Mouse (Mus musculus): ENCODE results near the gene Glt28d2. TPM values are rescaled to one million over a fixed set of nuclear protein-coding genes. Genes with fewer than 3 reads are reported as not detected.

Glt28d2 gene
- total RNA-seq, 4 experiments from 2014 or later, result 4.4 to 7.7 (median 5.2) TPM

DNA sequence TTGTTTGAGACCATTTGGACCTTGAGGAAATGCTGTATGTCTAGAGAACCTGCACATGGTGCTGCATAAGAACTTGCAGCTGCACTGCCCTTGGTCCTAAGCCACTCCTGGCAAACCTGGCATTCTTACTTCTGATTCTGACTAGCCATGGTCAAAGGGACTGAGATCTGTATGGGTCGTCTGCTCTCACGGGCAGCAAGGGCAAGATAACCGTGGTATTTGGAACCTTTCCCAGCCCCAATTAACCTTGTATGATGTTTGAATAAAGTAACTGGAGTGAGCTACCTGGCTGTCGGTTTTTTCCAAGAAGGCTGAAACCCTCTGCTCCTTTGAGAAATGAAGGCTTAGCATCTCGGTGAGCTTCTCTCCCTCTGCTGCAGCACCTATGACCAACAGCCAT lies 8.4 kb downstream of the Glt28d2 start:
- DNase-seq (ENCODE audit: low spot score), result no peak

DNA sequence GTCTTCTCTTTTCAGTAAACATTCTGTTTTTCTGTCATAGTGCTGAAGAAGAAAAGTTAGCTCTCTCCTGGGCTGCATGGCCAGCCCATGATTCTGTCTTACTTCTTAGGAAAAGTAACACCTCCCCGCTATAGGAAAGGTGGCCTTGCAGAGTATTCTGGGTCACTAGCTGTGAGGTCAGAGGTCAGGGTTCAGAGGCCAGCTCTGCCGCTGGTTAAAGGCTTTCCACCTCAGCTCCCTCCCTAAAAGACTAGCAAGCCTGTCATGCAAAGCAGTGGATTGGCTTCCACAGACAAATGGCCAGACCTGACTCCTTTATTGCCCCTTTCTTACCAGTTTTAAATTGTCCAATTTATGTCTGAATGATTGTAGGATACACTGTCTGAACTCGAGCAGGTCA lies 23.3 kb downstream of the Glt28d2 start:
- no peak for DNase-seq (ENCODE audit: low spot score)

DNA sequence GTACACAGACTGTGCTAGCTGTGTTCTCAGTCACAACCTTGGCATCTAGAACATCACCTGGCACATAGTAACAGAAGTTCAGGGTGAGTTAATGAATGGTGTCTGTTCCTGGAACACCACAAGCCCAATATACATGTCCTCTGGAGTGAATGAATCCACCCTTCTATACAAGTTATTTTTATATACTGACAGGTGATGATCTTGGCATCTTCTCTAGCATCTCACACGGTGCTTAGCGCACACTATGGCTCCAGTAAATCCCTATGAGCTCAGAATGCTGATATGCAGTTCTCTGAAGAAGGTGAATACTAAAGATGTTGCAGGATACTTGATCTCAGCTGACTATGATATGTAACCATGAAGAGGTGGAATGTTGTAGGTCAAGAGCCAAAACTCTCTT lies 24.4 kb downstream of the Glt28d2 start:
- no peak for DNase-seq (ENCODE audit: low spot score)

DNA sequence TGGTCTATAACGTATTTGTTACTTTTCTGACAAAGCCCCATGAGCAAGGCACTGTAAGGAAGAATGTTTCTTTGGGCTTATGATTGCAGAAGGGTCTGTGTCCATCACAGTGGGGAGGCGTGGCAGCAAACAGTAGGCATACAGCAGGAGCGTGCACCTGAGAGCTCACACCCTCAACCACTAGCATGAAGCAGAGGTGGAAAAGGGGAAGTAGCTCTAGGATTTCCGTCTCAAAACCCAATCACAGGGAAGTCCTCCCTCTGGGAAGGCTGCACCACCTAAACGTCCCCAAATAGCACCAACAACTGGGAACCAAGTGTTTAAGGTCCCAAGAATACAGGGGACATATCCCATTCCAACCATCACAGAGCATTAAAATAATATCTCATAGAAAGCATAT lies 26.3 kb downstream of the Glt28d2 start:
- DNase-seq (ENCODE audit: low spot score), result no peak

DNA sequence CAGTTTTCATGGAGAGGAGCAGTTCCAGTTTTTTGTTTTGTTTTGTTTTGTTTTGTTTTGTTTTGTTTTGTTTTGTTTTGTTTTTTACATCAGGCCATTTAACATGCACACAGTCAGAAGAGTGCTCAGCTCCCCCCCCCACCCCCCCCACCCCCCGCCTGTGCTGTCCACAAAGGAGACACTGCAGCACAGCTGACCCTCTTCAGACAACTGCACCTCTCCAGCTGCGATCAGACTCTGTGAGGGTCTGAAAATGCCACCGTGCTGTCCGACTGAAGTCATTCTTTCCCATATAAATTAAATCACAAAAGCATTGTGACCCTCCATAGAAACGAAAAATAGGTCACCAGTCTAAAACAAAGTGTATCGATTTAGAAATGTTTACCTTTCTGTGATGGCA lies 28.0 kb downstream of the Glt28d2 start:
- no peak for DNase-seq (ENCODE audit: low spot score)

DNA sequence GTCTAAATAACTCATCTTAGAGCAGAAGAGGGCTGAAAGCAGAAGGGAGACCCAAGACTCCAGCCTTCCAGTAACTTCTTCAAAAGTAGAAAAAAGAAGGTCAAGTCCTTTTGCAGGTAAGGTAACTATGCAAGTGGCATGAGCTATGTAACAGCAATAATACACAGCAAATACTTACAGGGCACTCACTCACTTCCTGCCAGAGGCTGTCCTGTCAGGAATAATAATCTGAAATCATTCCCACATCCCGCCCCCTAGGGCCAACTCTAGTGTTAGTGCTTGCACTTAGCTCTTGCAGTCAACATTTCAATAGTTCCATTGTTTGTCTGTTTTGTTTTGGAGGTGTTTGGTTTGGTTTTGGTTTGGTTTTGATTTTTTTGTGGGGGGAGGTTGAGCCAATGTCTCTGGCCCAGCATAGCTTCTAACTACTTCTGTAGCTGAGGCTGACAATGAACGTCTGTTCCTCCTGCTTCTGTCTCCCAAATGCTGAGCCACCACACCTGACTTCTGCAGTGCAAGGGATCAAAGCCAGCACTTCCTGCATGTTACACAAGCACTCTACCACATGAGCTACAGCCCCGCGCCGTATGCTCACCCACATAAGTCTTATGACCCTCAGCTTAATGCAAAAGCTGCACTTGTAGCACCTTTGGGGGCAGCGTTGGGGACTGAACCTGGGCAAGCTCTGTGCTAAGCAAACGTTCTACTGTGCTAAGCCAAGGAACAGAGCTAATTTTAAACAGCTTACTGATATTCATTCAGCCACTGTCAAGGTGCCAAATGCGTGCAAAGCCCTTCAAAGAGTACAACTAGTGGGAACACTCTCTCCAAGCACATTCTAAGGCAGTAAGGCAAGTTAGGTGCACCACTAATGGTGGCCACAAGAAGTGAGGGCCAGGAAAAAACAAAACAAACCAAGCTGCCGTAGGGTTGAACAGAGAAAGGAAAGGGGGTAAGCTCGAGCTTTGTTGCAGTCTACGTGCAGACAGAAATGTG lies 28.9 kb downstream of the Glt28d2 start:
- peak; percentile 65 for DNase-seq (ENCODE audit: low spot score)

DNA sequence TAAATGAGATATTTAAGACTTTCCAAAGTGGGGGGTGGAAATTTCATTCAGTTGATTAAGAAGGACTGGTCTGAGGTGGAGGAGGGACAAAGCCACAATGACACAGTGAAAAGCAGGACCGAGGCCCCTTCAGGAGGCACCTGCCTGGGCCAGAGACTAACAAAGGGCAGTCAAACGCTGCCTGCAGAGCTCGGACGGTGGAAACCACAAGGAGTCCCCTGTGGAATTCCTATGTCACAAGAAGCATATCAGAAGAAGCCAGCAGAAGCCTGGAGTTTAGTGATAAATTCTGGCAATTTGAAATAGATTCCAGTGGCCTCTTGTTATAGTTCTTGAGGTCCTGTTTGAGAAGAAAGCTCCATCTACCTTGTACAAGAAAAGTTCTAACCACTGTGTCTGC lies 30.2 kb downstream of the Glt28d2 start:
- DNase-seq (ENCODE audit: low spot score), result no peak

DNA sequence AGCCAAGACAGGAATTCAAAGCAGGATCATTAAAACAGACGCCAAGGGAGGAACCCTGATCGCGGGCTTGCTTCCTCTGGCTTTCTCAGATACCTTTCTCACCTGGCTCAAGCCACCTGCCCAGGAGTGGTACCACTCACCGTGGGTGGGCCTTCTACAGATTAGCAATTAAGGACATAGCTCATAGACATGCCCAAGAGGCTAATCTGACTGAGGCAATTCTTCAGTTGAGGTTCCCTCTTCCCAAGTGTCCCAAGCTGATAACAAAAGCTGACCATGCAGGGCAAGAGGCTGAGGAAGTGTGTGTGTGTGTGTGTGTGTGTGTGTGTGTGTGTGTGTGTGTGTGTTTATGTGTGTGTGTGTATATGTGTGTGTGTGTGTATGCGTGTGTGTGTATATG lies 31.4 kb downstream of the Glt28d2 start:
- DNase-seq (ENCODE audit: low spot score), result no peak

DNA sequence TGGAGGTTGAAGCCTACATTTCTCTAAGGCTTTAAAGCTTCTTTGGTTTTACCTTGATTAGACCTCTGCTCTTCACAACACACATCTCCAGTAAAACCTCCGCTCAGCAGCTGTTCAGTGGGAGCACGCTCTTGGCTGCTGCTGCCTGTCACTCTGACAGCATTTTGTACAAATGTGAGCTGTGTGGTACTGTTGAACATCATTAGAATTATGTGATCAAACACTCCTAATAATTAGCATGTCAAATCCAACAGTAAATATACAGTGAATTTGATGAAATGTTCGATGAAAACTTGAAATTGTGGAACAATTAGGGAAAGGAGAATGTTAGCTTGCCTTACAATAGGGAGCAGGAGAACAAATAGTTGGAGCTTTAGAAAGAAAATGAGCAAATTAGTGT lies 32.3 kb downstream of the Glt28d2 start:
- no peak for DNase-seq (ENCODE audit: low spot score)

DNA sequence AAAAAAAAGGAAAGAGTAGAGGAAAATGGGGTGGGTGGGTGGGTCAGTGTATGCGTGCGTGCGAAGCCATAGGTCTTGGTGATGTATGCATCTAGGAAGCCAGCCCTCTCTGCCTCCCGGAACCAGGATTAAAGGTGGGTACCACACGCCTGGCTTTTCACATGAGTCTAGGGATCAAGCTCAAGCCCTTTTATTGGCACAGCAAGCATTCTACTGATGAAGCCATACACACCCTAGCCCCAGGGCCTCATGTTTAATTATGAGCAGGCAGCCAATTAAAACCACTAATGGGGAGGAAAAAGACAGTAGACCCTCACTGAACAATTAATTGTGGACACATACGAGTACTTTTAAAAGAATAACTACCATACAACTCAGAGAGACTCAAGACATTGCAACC lies 33.2 kb downstream of the Glt28d2 start:
- no peak for DNase-seq (ENCODE audit: low spot score)

DNA sequence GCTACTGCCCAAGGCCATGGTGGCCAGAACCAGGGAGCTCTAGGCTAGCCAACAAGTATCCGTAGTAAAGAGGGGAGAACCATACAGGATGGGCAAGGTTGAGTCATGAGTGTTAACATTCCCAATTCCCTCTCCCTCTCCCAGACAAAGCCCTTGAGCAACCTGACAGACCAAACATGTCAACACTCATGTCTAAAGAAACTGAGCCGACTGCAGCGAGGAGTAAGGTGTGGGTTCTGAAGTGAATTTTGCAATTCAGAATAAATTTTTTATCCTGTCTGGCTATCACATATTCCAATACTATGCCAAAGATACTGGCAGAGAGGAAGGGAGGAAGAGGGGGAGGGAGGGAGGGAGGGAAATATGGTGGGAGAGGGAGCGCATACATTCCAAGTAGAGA lies 33.6 kb downstream of the Glt28d2 start:
- no peak for DNase-seq (ENCODE audit: low spot score)

DNA sequence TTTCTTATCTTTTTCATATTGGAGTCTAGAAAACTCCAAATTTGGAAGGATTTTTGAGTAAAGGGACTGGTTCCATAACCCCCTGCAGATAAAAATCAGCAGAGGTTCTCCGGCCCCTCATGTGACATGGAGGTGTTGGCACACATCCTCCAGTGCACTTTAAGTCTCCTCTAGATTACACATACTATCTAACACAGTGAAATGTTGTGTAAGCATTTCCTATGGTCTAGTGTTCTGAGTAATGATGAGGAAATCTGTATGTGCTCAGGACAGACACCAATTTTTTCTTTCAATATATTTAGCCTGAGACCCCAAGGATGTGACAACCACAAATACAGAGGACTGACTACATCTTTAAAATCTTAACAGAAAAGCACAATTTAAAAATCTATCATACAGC lies 37.2 kb downstream of the Glt28d2 start:
- no peak for DNase-seq (ENCODE audit: low spot score)

DNA sequence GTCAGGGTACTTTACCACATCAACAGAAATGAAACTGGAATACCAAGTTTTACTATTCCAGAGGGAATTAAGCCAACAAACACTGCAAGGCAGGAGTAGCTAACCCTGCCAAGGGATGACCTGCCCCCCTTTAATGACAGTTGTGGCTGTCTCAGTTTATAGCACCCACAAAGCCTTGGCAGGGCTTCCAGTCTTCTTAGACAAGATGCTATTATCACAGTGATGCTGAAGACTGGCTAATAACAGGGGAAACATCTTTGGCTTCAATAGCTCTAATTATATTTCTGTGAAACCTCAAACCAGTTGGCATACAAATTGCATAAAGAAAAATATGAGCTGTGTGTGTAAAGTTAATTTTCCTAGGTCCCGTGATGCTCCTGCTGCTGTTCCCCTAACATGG lies 41.0 kb downstream of the Glt28d2 start:
- no peak for DNase-seq (ENCODE audit: low spot score)

DNA sequence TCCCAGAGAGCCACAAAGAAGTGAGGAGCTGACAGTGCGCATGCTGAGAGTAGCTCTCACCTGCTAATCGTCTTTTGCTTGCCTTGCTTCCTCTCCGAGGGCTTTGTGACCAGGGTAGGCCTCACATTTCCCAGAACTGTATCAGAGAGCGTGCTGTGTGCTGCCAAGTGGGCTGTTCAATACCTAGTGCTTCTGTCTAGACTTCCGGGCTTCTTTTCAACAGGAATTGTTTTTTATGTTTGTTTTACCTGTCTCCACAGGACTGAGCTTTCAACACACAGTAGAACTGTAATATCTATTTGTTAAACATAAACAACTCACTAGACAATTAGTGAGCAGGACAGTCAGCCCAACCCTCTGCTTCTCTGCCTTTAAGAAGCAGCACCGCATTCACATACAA lies 42.0 kb downstream of the Glt28d2 start:
- no peak for DNase-seq (ENCODE audit: low spot score)

DNA sequence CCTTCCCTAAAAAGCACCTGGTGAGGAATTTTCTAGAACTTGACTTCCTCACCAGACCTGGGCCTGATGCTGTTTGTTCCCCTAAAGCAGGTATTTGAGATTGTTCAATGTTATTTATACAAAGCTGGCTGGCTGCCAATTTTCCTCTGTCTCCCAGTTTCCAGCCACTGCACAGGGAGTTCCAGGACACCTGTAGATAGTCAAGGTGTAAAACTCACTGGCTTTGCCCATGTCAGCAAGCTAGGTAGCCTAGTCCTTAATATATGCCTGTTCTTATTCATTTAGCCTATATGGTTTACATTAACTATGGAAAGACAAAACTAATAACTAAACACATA lies 44.5 kb downstream of the Glt28d2 start:
- DNase-seq (ENCODE audit: low spot score), result no peak

DNA sequence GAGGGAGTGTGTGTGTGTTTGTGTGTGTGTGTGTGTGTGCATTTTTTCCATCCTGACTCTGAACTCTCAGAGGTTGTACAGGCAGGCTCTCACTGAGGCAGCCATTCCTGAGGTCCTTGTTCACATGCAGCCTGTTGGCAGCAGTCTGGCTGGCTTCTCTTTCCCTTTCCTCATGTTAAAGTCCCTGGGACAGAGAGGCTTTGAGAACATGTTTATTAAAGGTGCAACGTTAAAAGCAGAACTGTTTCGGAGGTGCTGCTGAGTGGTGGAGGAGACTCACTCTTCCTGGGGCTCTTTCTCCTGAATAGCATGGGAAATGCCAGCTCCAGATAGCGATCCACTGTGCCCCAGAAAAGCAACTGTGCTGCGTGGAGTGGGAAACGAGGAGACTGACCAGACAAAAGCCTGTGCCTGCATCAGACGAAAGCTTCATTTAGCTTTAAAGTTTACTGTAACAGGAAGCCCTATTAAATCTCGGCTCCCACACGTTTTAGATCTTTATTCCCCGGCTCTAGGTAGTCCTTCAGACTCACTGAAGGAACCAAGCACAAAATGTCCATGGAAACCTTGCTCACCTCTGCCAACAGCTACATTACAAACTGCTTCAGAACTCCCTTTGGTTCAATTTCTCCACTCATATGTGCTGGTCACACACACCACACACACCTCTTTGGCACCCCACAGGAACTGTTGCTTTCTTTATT lies 45.0 kb downstream of the Glt28d2 start:
- DNase-seq (ENCODE audit: low spot score), result no peak

DNA sequence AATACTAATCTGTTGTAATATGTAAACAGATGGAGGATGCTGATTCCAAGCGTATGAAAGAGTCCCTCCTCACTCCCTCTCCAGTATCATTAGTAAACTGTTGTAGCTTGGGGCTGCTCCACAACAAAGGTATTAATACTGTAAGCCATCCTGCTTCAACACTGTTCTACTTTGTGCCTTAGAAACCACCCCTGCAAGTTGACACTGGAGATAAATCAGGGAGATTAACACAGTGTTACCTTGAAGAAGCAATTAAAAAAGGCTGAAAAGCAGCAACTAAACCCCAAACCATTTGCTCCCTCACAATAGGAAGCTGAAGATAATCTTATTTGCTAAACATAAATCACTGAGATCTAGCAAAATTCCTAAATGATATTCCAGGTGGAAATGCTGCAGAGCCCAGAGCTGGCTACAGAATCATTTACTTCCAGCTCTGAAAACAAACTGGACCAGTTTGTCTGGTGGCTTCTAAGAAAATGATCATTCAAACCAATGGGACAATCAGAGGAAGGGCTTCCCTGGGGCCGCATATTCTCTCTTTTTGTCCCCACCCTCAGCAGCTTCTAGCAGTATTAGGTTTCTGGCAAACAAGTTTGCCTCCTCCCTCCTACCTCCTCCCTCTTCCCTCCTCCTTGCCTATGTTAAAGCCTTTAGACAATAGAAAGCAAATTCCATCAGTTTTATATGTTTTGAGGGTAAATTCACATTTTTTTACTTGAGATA lies 45.7 kb downstream of the Glt28d2 start:
- no peak for DNase-seq (ENCODE audit: low spot score)

DNA sequence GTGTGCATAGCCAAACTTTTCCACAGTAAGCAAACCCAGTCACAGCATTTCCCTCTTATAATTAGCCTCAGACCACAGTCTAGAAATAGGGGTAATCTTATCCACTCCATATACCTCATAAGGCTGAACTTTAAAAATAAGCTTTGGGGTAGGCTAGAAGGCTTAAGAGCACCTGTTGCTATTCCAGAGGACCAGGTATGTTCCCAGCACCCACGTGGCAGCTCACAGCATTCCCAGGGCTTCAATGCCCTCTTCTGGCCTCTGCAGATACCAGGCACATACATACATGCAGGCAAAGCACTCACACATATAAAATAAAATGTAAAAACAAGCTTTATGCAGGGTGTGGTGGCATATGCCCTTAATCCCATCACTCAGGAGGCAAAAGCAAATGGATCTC lies 53.7 kb downstream of the Glt28d2 start:
- no peak for DNase-seq (ENCODE audit: low spot score)

DNA sequence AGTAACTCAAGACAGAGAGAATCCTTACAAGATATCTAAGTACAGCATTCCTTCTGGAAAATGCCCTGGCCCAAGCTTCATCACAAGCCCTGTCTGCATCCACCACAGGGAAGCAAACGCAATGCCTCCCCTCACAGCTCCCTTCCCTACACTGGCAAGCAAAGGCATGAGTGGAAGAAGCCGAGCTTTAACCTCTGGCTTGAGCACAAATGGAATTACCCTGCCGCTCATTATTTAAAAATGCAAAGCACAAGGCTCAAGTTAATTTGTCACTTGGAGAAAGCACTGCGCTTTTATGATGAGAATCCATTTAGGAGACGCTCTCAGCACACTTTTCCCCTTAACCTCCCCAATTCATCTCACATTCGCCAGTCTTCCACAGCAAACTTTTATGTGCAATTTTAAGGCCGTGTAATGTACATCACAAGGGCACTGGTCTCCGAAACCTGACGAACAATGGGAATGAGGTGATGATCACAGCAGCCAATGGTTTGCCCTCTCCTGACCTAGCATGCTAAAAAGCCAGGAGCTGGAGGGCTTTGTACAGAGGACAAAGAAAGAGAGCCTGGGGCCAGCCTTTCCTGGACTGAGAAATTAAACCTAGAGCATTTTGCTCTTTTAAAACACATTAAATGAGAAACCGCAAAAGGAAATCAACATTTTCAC lies 54.7 kb downstream of the Glt28d2 start:
- no peak for DNase-seq (ENCODE audit: low spot score)

DNA sequence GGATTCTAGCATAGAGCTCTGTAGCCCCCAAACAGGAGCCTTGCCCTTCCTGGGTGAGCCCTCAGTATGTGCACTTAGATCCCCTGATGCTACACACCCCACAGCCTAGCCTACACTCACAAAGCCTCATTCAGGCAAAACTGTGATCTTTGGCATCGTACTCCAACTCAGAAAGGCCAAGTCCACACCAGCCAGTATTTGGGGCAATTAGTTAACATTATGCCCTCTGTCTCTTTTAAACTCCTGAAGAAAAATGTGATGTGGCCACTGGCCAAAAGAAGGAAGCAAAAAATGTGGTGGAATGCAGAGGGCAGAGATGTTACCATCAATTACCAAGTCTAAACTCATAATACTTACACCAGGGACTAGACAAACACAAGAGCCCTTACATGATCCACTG lies 55.5 kb downstream of the Glt28d2 start:
- no peak for DNase-seq (ENCODE audit: low spot score)

DNA sequence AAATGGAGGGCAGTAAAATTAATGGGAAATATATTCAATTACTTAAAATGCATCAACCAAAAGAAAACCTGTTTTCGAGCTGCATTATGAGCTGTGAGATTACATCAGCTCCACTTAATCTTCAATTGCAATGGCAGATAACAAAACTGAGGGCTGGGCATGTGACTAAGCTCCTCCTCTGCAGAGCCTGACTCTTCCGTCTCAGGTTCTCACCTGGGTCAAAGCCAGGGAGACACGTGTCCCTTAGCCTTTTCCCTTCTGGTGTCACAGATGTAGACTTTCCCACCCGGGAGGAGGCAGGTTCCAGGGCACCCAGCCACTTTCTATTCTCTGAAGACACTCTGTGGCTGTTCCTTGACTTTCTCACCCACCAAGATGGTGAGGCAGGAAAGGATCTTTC lies 58.3 kb downstream of the Glt28d2 start:
- DNase-seq (ENCODE audit: low spot score), result no peak

DNA sequence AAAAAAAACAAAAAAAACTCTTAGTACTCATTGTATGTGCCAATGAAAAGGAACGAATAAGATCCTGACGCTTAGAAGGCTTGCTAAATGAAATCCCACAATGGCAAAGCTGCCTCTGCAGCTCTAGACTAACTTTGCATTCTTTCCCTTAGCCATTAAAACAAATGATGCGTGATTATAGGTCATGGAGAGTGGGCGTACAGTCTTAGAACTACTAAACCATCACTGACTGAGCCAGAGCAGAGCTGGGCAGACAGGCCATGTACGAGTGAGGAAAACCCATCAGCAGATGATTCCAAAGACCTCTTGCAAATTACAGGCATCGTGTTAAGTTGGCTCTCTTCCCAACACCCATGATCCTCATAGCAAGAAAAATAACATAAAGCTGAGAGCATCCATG lies 59.5 kb downstream of the Glt28d2 start:
- no peak for DNase-seq (ENCODE audit: low spot score)
